Mouse (Mus musculus) hematopoietic stem cell, adult 5-6 weeks (primary cell): ENCODE data around the gene Adgrv1. TPM values are rescaled to one million over a fixed set of nuclear protein-coding genes. Genes with fewer than 3 reads are reported as not detected.
"Not testable (repeated sequence)": the region's sequence is repeated elsewhere in the genome, so short reads cannot be mapped to it uniquely, and the experiment has no call there.

Experiments
- ATAC-seq, 2 experiments: fragments of 125-278 bp in 1 of 2; replicated peaks in 1 of 2; 2 replicates each; pipeline ENCODE4 v1.8.0; 2016 to 2017; ENCODE audit warnings: inconsistent platforms in 2 of 2, mild to moderate bottlenecking in 2 of 2, moderate number of reproducible peaks in 2 of 2, low read depth in 1 of 2, moderate TSS enrichment in 1 of 2; ENCODE audit not compliant: low FRiP score in 2 of 2, poor library complexity in 2 of 2, severe bottlenecking in 2 of 2, insufficient read depth in 1 of 2, low TSS enrichment in 1 of 2
- total RNA-seq: library from RNA; stranded (forward); fragments of 172-1452, 232-1000 nt; gene quantifications from 2 replicates; pipeline ENCODE4 v1.2.3, GENCODE M21; 2017

Gene Adgrv1
- total RNA-seq, 1 experiment from 2014 or later, result not detected

DNA sequence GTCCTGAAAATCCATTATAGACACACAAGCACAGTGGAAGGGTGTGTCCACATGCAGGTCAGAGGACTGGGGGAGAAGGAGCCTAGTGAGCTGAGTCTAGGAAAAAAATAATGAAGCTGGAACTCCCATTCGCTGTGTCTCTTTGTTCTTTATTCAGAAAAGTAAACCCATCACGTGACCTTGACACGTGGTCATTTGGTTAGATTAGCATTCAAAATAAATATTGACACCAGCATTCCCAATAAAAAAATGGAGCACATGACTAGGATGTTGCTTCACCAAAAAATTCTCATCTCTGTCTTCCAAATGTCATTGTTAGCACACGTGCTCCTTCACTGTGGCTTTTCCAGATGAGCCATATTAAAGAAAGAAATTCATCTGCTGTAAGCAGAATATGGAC, 316.4 kb downstream of the Adgrv1 start:
- no peak for ATAC-seq

DNA sequence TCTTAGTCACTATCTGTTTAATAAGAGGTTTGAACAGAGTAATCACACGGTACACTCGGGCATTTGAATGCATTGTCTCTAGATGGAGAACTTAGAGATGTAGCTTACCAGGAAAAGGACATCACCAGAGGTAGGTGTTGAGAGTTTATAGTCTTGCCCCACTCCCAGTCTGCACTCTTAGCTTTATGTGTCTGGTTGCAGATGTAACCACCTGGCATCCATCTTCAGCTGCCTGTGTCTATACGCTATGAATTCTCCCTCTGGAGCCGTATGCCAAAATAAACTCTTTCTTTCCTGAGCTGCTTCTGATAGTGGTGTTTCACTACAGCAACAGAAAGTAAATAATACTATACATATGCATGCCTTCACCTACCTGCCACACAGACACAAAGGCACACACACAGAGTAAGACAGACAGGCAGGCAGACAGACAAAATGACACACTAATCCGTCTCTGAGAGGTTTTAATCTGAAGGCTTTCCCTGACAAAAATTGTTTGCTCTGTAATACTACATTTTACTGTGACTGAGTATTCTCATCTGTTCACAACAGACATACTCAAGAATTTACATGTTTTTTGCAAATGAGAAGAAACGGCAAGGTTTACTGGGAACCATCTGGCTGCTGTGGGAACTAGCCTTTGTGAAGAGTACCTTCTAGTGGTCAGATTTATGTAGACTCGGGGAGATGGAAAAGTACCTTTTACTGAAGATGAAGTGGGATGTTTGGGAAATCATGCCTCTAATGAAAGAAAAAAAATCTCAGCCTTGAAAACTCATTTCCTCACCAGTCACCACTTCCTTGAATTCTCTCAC, 318.4 kb downstream of the Adgrv1 start:
- ATAC-seq, result peak in 1 of 2 experiments; percentile 39; a peak in 1 of 4 replicates

DNA sequence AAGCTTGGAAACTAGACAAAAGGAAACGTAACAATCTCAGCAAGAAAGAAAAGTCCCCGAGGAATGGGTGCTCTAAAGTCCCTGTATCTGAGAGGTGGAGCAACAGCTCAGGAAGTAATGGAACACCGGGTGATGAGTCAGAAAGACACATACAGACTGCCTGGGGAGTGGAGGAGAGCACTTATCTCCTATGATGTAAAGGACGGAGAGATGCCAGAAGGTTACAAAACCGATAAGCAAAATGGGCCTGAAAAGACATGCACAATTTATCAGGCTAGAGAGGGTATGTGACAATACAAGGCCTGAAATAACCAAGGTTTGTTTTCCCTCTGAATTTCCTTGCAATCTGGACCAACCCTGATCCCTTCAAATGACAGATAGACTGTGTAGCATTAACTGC, 320.8 kb downstream of the Adgrv1 start:
- ATAC-seq, result no peak

DNA sequence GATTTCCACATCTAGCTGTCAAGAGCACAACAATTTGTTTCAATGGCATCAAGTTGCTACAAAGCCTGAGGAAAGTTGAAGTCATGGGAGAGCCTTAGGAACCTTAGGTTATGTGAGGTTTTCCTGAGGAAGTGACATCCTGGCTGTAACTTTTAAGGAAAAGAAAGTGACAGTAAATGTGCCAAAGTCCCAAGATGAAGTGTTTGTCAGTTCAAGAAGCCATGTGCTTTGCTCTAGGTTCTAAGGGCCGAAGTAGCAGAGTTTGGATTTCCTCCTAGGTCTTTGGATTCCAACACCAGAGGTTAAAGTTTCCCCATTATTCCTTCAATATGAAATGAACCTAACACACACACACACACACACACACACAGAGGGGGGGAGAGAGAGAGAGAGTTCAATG, 332.1 kb downstream of the Adgrv1 start:
- no peak for ATAC-seq

DNA sequence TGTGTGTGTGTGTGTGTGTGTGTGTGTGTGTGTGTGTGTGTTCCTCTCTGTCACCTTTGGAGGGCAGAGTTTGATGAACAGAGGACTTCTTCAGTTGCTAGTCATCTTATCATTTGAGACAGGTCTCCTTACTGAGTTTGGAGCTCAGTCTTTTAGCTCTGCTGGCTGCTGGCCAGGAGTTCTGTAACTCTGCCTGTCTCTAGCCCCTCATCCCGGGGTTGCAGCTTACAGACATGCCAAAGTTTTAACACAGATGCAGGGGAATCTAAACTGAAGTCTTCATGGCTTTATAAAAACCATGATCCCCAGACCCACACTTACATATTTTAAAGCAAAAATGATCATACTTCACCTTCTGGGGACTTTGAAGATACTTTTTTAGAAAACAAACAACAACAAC, 338.8 kb downstream of the Adgrv1 start:
- no peak for ATAC-seq

DNA sequence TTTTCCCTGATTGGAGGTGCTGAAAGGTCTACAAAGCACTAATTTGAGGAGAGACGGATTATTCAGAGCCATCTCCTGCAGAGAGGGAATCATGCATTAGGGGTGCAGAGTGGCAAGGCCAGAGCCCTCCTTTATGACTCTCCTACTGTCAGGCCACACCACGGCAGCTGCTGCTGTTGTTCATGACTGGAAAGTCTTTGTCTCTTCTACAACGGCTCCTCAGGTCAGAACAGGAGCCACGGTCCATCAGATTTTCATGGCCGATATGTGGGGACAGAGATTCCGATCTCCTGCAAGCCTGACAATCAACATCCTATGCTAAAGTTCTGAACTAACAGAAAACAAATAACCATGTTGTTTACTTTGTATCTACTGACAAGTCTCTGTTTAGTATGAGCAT, 350.8 kb downstream of the Adgrv1 start:
- ATAC-seq, result no peak

DNA sequence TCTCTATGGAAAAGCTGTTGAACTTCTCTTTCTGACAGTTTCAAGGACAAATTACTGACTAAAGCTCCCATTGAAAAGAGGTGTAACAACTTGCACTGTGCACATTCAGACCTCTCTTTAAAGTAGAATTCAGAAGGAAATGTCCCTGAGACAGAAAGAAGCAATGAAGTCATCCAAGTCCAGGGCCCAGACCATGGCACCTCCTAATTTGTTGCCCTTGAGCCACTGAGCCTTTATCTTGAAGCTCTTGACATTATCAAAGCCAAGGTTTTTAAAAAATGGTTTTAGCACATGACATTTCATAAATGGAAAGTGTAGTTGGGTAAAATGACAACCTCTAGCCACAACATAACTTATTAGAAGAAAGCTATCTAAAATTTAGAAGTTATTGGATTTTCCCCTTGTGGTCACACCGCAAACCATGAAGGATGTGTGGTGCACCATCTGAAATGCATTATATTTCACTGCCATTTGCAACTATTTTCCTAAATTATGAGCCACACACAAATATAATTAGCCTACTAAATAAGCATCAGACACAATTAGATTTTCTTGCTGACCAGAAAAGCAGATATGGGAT, 352.2 kb downstream of the Adgrv1 start:
- ATAC-seq, result peak; percentile 76 to 87

DNA sequence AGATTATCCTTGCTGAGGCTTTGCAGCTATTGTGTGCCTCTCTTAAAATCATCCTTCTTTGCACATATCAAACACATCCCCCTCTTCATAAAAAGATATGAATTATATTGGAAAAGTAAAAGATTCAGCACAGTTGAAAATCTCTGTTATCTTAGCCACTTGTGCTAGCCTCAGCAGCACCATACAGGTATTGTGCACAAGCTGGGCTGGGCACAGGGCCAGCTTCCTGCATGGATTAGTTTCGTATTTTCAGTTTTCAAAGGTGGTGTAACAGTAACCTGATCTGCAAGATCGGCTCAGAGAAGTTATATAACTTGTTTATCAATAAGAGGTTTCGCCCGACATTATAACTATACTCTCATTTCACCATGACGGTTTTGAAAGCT, 353.6 kb downstream of the Adgrv1 start:
- ATAC-seq, result no peak

DNA sequence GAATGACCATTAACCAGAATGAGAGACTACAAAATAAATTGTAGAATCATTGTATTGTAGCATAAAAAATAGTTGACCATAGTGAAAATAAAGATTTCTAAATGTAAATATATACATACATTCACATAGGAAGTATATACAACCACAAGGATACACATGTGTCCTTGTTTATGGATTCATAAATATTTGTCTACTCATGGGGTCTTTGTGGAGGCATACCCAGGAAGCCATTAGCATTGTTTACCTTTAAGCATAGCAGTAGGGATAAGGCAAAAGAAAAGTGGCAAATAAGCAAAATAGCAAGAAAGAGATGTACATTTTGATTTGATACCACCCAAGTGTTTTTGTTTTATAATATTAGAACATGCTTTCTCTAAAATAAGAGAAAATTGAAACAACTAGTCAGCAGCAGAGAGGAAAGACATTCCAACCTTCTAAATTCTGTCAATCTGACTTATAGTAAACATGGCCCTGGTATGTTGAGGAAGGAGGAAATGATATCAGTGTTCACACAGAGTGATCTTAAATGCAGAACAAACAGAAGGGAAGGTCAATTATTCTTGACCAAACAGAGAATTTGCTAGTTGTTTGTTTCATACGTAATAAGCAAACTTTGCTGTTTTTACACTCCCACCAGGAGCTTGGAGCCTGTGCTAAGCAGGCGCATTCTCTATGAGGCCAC, 354.1 kb downstream of the Adgrv1 start:
- ATAC-seq, result no peak

DNA sequence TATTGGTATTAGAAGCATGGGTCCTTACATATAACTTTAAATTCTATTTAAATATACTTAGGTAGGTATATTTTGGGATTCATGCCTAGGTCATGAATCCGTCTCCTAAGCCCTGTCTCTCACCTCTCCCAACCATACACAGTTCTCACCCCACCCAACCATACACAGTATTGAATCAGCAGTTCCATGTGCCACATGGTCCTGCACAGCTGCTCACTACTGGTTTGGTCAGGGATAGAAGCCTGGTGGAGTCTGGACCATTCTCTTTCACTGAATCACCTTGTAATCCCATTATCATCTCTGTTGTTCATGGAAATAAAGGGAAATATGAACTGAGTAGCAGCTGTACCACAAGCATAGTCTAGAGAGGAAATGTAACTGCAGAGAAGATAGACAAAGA, 359.1 kb downstream of the Adgrv1 start:
- ATAC-seq, result no peak

DNA sequence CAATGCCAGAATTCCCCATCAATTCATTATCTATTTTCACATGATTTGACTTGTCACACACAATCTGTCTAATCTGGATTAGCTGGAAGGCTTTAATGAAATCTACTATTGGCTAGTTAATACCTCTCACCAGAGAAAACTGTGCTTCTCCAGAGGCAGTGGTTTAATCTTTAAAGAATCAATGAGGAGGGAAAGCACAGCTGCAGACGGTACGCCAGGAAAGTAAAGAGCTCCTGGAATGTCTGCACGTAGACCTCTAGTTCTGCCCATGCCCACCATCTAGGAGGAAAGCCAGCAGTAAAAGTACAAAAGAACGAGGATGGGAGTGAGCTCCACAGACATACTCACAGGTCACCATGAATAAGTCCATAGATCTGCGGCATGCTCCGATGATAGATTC, 362.6 kb downstream of the Adgrv1 start:
- ATAC-seq, result no peak

DNA sequence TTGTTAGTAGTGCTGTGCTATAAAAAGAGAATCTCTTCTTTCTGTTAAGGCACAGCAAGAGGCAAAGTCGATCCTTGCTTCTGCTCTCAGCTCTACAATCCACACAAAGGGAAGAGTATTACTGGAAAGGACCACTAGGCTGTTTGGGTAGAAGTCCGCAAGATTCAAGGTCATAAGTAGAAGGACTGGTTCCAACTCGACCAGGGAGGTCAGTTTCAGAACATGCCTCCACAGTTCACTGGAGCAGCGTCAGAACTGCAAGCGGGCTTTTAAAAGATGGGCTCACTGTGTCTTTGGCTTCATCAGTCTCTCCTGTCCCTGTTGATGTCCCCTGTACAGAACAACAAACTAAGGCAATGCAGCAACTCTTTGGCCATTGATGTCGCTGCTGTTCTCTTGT, 363.9 kb downstream of the Adgrv1 start:
- ATAC-seq, result no peak

DNA sequence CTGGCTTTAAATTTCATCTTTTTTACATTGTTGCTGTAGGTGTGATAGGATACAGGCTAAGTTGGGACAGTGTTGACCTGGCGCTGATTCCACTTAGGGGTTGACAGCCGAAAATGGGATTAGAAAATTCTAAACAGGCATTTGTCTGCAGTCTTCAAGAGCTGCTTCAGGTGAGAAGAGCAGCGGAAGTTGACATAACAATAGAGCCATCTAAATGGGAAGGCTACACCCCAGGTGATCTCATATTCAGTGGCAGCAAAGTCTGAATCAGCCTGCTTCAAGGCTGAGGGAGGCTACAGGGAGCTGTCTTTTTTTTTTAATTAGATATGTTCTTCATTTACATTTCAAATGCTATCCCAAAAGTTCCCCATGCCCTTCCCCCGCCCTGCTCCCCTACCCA, 365.5 kb downstream of the Adgrv1 start:
- ATAC-seq, result not testable (repeated sequence)

DNA sequence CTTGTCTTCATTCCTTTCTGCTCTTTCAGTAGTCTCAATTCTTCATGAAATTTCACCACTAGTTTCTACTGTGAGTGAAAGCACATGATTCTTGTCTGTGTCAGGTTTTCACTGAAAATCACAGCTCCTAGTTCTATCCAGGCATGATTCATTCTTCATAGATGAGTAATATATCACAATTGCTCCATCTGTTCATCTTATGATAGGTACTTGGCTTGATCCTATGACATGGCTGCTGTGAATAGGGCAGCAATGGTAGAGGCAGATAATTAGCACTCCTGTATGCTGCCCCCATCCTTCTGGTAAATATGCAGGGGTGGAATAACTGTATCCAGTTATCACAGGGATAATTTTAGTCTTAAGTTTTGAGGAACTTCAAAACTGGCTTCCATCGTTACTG, 368.5 kb downstream of the Adgrv1 start:
- no peak for ATAC-seq

DNA sequence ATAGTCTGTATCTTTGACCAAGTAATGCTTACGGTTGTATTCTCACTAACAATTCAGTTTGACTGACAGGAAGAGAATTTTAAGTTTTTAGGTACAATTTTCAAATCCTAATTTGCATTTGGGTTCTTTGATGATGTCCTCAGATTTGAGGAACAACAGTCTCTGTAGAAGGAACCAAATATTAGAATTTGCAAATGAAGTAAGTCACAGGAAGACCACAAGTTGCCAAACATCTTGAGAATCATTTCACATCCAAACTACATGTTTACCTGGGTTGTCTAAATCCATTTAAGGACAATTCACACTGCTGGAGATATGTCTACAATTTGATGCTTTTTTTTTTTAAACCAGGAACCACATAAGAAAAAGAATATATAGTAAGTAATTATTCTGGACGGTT, 391.8 kb downstream of the Adgrv1 start:
- peak in 1 of 2 experiments; percentile 39; a peak in 1 of 4 replicates for ATAC-seq

DNA sequence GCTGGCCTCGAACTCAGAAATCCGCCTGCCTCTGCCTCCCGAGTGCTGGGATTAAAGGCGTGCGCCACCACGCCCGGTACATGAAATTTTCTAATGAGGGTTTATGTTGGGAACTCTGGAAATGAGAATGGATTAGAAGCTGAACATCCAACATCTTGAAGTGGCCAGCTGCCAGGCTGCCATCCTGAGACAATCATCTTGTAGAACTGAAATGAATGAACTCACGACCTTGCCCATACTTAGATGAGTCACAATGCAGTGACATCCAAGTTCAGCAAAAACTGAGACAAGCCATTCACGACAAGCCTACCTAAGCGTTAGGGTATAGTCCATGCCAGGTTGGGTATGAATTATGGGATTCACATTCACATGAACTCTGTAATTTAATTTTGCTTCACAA, 393.1 kb downstream of the Adgrv1 start:
- ATAC-seq, result no peak

DNA sequence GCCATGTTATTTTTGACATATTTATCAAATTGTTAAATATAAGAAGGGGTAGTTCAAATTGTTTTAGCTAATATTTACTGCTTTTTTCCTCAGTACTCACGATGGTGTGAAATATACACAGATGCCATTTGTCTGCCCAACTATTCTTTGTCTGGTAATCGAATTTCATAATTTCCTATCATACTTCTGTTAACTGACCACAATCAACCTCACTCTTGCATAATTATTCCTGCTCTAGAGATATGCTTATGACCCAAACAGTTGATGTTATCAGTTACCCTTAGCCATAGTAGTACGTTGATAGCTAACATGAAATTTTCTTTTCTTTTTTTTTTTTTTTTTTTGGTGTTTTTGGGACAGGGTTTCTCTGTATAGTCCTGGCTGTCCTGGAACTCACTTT, 393.5 kb downstream of the Adgrv1 start:
- ATAC-seq, result peak; percentile 27 to 61; a peak in 1 of 4 replicates

DNA sequence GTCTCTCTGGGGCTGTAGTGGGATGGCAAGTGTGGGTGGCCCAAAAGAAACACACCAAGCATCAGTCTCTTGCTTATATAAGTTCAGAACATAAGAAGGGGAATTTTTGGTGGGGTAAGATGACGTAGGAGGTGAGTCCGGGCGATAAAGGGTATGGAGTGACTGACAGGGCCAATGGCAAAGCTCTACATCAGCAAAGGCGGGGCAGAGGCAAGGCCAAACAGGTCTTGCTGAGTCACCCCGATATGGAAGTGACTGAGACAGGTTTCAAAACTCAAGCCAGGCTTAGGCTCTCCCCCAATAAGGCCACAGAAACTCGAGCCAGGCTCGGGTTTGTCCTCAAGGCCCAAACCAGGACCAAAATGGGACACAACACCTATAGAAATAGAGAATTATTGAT, 394.1 kb downstream of the Adgrv1 start:
- 0 out of 4 replicates have a peak, but pooled peaks of 1 of the 2 experiments have one; percentile 17 for ATAC-seq
